Mouse (Mus musculus) mouse trophoblast stem cell (cell line): ENCODE data around the gene Cct6b.
"Not testable (repeated sequence)": the region's sequence is repeated elsewhere in the genome, so short reads cannot be mapped to it uniquely, and the experiment has no call there.

ENCODE experiments used
- in situ Hi-C, 2 experiments: fragments of 300-500 bp; cut with MseI, MboI; formaldehyde crosslinking; loops; 2 replicates in 1 of 2; 3 replicates in 1 of 2; pipeline ENCODE4 v1.15.1; 2025

Gene Cct6b

GRCm38 (mm10) chr11:82705082-82705481 lies 59.0 kb downstream of the Cct6b start:
- in situ Hi-C loops = no loop called here

GRCm38 (mm10) chr11:82699865-82700410 lies 64.2 kb downstream of the Cct6b start:
- in situ Hi-C loops = no loop called here

GRCm38 (mm10) chr11:82695930-82696329 lies 68.2 kb downstream of the Cct6b start:
- in situ Hi-C loops = no loop called here

- in situ Hi-C loops = not testable (repeated sequence)
Observed at GRCm38 (mm10) chr11:82694947-82695346, 69.2 kb downstream of the Cct6b start.

- in situ Hi-C loops = no loop called here
Observed at GRCm38 (mm10) chr11:82692668-82693067, 71.5 kb downstream of the Cct6b start.

- in situ Hi-C loops = no loop called here
Observed at GRCm38 (mm10) chr11:82690476-82690875, 73.6 kb downstream of the Cct6b start.

GRCm38 (mm10) chr11:82687668-82688067 lies 76.5 kb downstream of the Cct6b start:
- in situ Hi-C loops = no loop called here

- in situ Hi-C loops = no loop called here
Observed at GRCm38 (mm10) chr11:82684676-82685075, 79.4 kb downstream of the Cct6b start.

GRCm38 (mm10) chr11:82683765-82684505 lies 80.2 kb downstream of the Cct6b start:
- in situ Hi-C loops = no loop called here

GRCm38 (mm10) chr11:82678561-82678960 lies 85.6 kb downstream of the Cct6b start:
- in situ Hi-C loops = no loop called here
